ENCODE assay signal across 8 mouse cellular contexts in the genomic region with DNA sequence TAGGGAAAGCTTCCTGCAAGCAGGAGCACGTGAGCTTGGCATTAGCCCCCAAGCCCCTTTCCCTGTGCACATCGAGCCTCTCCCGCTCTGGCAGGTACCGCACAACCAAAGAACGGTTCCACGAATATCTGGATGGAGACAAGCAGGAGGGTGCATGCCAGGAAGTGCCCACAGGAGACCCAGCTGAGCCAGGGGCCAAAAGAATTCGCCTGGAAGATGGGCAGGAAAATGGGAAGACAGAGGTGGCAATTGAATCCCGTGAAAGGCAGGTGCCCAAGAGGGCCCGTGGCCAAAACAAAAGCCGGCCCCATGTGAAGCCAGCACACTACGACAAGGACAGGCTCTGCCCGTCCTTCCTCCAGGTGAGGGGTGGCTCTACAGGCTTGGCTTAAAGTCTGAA. TPM values are rescaled to one million over a fixed set of nuclear protein-coding genes. Genes with fewer than 3 reads are reported as not detected.
DNase-seq lines count a peak whose midpoint lies in the region; ATAC-seq and TF ChIP-seq lines count a peak whose summit lies in the region.

No protein-coding gene starts in this region.

- no peak for DNase-seq in cerebellum, adult 9-10 months
- DNase-seq in lung, postnatal 25 days (ENCODE audit: low spot score): no peak
- no peak for DNase-seq in thymus, postnatal 4 days
- DNase-seq in cerebellum, postnatal 4 days (ENCODE audit: low spot score in 2 of 2): no peak

- WGBS in lung, embryonic 16.5 days: 45% methylated on average over 12 of the region's 12 CpGs
- 44% methylated on average over 12 of the region's 12 CpGs for WGBS in intestine, postnatal 0 days
- 47% methylated on average over 12 of the region's 12 CpGs for WGBS in olfactory bulb, adult 2 months

- H3K27ac ChIP-seq in lung, embryonic 16.5 days (ENCODE audit: low read length): no peak overlapping the region; the same call in 1 of the 2 replicates
- H3K27ac ChIP-seq in intestine, postnatal 0 days (ENCODE audit: low read depth, low read length): peak overlapping the region; percentile 87; the same call in 1 of the 2 replicates
- peak overlapping the region; percentile 99 for H3K27ac ChIP-seq in olfactory bulb, adult 2 months (ENCODE audit: insufficient read depth, low read depth, low read length)

- H3K9me3 ChIP-seq in lung, embryonic 16.5 days (ENCODE audit: control insufficient read depth, low read length): no peaks in the 10 kb centered on the region
- no peaks in the 10 kb centered on the region for H3K9me3 ChIP-seq in intestine, postnatal 0 days (ENCODE audit: control insufficient read depth)

- H3K36me3 ChIP-seq in lung, embryonic 16.5 days (ENCODE audit: control insufficient read depth, insufficient read depth, low read length): peaks cover 28% of the 10 kb centered on the region
- peaks cover 37% of the 10 kb centered on the region for H3K36me3 ChIP-seq in intestine, postnatal 0 days (ENCODE audit: control insufficient read depth, insufficient read depth)

- no peaks in the 10 kb centered on the region for H3K27me3 ChIP-seq in lung, embryonic 16.5 days (ENCODE audit: control insufficient read depth, insufficient read depth, low read depth, low read length)
- H3K27me3 ChIP-seq in intestine, postnatal 0 days (replicated peaks; ENCODE audit: control insufficient read depth, insufficient read depth, low read length): no peaks in the 10 kb centered on the region

- peak overlapping the region; percentile 82 for H3K9ac ChIP-seq in lung, embryonic 16.5 days (ENCODE audit: low read length)
- H3K9ac ChIP-seq in intestine, postnatal 0 days (ENCODE audit: low read depth, low read length): no peak overlapping the region

- TF ChIP-seq POLR2A in olfactory bulb, adult 2 months (IDR thresholded peaks at IDR 0.05; ENCODE audit: insufficient read depth, low read depth, low read length): no peak

- H3K4me1 ChIP-seq in lung, embryonic 16.5 days (replicated peaks; ENCODE audit: control insufficient read depth, insufficient read depth, low read length): peaks cover 19% of the 10 kb centered on the region
- 0 out of 2 replicates have a peak, but pooled peaks cover 4% of the 10 kb centered on the region for H3K4me1 ChIP-seq in intestine, postnatal 0 days (replicated peaks; ENCODE audit: control insufficient read depth, insufficient read depth, low read length)
- peaks cover 26% of the 10 kb centered on the region for H3K4me1 ChIP-seq in olfactory bulb, adult 2 months (ENCODE audit: control insufficient read depth, insufficient read depth, low read length)

- ATAC-seq in cerebellum, adult (ENCODE audit: insufficient number of reproducible peaks, low FRiP score, low TSS enrichment): 0 out of 2 replicates have a peak, but pooled peaks have one; percentile 0
- no peak for ATAC-seq in lung, embryonic 16.5 days (ENCODE audit: low read depth)
- ATAC-seq in intestine, postnatal 0 days: no peak

- TF ChIP-seq CTCF in intestine, postnatal 0 days (IDR thresholded peaks at IDR 0.05; ENCODE audit: low read depth): no peak
- TF ChIP-seq CTCF in olfactory bulb, adult 2 months (IDR thresholded peaks at IDR 0.05; ENCODE audit: insufficient read depth, low read depth, low read length): no peak

- H3K4me3 ChIP-seq in lung, embryonic 16.5 days (ENCODE audit: low read length): peak overlapping the region; percentile 73
- peak overlapping the region; percentile 75 for H3K4me3 ChIP-seq in intestine, postnatal 0 days (ENCODE audit: low read depth, low read length)
- peak overlapping the region; percentile 96 for H3K4me3 ChIP-seq in olfactory bulb, adult 2 months (ENCODE audit: insufficient read depth, low read depth, low read length)

- peak overlapping the region; percentile 87 for H3K4me2 ChIP-seq in lung, embryonic 16.5 days (ENCODE audit: low read depth, low read length)
- H3K4me2 ChIP-seq in intestine, postnatal 0 days (replicated peaks; ENCODE audit: low read depth): peak overlapping the region; percentile 70

RNA-seq across cellular contexts. Expression of gene Dus3l, which starts 0.9 kb away (rescaled TPM):
- polyA plus RNA-seq in lung, embryonic 16.5 days (2015; fragmentation: Nextera tagmentation; extraction: Ambion mirVana): 40.8 and 43.6 TPM in 2 replicates
- 16.1 and 16.6 TPM in 2 replicates for polyA plus RNA-seq in intestine, postnatal 0 days (2015; fragmentation: Nextera tagmentation; extraction: Ambion mirVana)
- not detected in 2 replicates for polyA plus RNA-seq in olfactory bulb, adult 2 months (2012; ENCODE audit: insufficient read depth, insufficient read length, low replicate concordance, missing spikeins)

RNA-seq across cellular contexts. Expression of gene Prr22, which starts 4.6 kb away (rescaled TPM):
- 0.84 and 1.5 TPM in 2 replicates for polyA plus RNA-seq in lung, embryonic 16.5 days (2015; fragmentation: Nextera tagmentation; extraction: Ambion mirVana)
- 0.25 and 0.51 TPM in 2 replicates for polyA plus RNA-seq in intestine, postnatal 0 days (2015; fragmentation: Nextera tagmentation; extraction: Ambion mirVana)
- not detected in 2 replicates for polyA plus RNA-seq in olfactory bulb, adult 2 months (2012; ENCODE audit: insufficient read depth, insufficient read length, low replicate concordance, missing spikeins)

RNA-seq across cellular contexts. Expression of gene Nrtn, which starts 8.1 kb away (rescaled TPM):
- polyA plus RNA-seq in lung, embryonic 16.5 days (2015; fragmentation: Nextera tagmentation; extraction: Ambion mirVana): 5.1 and 7.3 TPM in 2 replicates
- 20.6 and 21.0 TPM in 2 replicates for polyA plus RNA-seq in intestine, postnatal 0 days (2015; fragmentation: Nextera tagmentation; extraction: Ambion mirVana)
- not detected in 2 replicates for polyA plus RNA-seq in olfactory bulb, adult 2 months (2012; ENCODE audit: insufficient read depth, insufficient read length, low replicate concordance, missing spikeins)

RNA-seq across cellular contexts. Expression of gene Vmac, which starts 47.6 kb away (rescaled TPM):
- polyA plus RNA-seq in lung, embryonic 16.5 days (2015; fragmentation: Nextera tagmentation; extraction: Ambion mirVana): 15.4 and 18.2 TPM in 2 replicates
- 9.6 and 13.4 TPM in 2 replicates for polyA plus RNA-seq in intestine, postnatal 0 days (2015; fragmentation: Nextera tagmentation; extraction: Ambion mirVana)
- not detected in 2 replicates for polyA plus RNA-seq in olfactory bulb, adult 2 months (2012; ENCODE audit: insufficient read depth, insufficient read length, low replicate concordance, missing spikeins)

RNA-seq across cellular contexts. Expression of gene Ndufa11, which starts 47.9 kb away (rescaled TPM):
- 424 and 435 TPM in 2 replicates for polyA plus RNA-seq in lung, embryonic 16.5 days (2015; fragmentation: Nextera tagmentation; extraction: Ambion mirVana)
- 660 and 718 TPM in 2 replicates for polyA plus RNA-seq in intestine, postnatal 0 days (2015; fragmentation: Nextera tagmentation; extraction: Ambion mirVana)
- polyA plus RNA-seq in olfactory bulb, adult 2 months (2012; ENCODE audit: insufficient read depth, insufficient read length, low replicate concordance, missing spikeins): not detected in 2 replicates
